Mouse (Mus musculus) cerebellum, adult 9-11 months (tissue): ENCODE measurements around the gene Stx19.

ENCODE experiments used
- DNase-seq: peaks from one replicate; pipeline ENCODE4 v3.0.0; 2022

Gene Stx19

DNA sequence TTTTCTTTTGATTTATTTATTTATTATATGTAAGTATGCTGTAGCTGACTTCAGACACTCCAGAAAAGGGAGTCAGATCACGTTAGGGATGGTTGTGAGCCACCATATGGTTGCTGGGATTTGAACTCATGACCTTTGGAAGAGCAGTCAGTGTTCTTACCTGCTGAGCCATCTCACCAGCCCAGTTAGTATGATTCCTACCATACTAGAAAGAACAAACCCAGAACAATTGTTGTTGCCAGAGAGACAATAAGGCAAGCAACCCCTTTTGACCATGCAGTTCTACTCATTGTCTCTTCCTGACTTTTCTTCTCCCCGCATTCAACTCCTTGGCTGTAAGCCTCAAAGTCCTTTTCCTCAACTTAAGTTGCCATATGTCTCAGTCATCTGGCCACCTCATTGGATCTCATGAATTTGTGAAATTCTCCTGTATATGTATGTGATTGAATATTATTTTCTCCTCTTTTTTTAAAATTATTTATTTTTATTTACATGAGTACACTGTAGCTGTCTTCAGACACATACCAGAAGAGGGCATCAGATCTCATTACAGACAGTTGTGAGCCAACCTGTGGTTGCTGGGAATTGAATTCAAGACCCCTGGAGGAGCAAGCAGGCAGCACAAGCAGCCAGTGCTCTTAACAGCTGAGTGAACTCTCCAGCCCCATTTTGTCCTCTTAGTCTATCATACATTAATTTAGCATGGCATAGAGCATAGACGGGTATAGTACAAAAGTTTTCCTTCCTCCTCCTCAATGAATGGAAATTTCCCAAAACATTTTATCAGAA lies 38.2 kb downstream of the Stx19 start:
- no peak for DNase-seq

DNA sequence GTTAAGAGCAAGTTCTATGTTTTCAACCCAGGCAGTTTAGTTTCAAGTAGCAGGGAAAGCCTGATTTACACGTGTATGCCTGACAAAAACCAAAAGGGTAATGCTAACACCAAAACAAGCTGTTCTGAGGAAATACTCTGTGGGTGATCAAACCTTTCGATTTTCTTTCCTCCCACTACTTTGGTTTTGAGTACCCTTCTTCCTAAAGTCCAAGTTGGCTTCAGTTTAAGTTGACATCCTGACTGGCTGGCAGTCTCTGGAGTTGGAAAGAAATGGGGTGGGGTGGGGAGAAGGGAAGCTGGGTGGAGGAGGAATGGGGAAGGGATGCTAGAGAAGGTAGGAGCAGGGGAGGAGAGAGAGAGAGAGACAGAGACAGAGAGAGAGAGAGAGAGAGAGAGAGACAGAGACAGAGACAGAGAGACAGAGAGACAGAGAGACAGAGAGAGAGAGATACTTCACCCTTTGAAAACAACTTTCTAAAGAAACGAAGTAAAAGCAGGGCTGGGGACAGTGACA lies 39.2 kb downstream of the Stx19 start:
- no peak for DNase-seq

DNA sequence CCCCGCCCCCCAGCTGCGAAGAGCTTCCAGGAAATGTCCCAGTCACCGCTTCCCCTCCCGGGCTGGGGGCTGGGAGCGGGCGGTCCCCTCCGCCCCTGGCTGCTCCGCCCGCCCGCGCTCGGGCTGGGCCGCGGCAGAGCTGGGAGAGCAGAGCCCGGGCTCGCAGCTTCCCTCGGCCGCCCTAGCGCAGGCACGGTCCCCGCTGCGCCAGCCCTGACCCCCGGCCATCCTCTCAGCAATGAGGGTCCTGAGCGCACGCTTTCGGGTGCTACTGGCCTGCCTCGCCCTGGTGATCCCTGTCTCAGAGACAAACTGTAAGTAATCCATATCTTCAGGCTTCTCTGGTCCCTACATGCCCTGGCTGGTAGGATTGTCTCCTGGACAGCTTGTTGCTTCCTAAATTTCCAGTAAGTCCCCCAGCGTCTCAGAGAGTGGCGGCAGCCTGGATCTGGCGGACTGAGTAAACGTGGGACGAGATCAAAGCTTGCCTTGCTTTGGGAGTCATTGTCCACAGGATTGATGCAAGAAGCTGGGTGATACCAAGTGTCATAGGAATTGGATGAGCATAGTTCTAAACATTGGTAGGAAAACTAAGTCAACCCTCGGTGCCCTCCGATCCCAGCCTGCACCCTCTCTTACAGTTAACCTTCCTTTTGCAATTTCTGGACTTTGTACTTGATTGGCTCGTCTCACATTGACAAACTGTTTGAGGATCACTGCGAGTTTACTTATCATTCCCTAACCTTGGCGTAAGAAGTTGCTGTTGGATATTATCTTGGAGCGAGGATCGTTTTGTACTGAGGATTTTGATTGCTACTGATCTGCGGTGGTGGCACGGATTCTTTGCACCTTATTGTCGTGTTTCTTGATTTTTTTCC lies 40.0 kb downstream of the Stx19 start, which contains the start of gene Pros1:
TSS of gene Pros1 (plus strand) at position 117 of the 878 bp plus-strand sequence.
- DNase-seq, result peak; percentile 10

GRCm38 (mm10) chr16:62855385-62855784 lies 40.9 kb downstream of the Stx19 start:
- no peak for DNase-seq

DNA sequence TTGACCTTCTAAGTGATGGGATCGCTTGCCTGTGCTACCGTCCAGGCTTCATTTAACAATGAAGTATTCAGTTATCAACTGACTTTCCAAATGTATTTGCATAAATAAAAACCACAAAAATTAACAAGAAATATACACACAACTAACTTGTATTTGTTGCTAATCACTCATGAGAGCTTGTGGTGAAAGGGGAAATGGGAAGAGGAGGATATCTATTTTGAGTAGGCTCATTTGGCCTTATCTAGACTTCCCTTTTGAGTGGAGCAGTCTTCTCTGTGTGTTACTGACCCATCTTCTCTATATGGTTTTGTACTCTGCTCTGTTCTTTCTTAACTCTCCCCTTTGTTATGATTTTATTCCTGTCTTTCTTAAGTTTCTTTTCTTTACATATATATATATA lies 41.8 kb downstream of the Stx19 start:
- no peak for DNase-seq

DNA sequence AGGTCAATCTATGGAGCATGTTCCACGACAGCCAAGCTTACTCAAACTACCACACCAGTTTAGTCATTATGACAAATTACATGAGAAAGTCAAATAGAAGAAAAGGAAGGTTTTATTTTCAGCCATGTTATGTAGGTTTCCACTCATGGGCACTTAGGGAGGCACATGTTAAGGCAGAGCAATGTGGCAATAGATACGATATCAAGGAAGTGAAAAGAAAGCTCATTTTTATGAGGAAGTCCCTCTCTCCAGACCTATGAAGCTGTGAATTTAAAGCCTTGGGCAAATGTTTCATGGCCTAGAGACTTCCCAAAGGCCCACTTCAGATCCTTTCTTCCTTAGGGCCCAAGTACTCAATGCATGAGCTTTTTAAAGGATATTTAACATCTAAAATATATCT lies 43.0 kb downstream of the Stx19 start:
- DNase-seq, result no peak

DNA sequence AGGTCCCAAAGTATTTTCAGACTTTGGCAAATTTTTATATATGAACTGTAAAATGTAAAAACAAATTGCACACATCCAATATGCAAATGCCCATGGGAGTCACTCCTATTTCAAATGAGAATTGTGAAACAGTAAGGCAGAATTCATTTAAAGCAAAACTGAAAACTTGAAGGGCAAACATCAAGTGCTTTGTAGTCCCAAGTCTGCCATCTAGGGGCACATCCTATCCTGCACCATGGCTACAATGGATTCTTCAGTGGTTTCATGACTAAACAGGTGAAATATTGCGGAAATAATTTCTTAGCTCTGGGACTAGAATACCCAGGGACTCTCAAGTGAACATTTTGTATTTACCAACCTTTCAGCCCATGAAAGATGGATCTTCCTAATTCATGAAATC lies 43.5 kb downstream of the Stx19 start:
- no peak for DNase-seq

DNA sequence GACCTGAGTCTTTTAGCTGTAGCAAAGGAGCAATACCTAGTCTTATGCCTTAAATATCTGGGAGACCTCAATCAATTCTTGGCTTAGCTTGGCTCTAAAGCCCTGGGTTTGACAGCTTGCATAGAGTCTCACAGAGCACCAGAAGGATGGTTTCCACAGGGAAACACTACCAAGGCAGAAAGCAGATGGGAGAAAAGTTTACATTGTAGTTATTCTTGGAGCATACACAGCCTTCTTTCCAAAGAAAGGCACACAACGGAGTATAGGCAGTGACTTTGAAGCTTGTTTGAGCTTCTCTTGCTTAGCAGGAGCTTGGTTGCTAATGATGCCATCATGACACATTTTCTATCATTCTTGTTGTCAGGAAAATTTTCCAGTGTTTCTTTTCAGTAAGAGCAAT lies 45.7 kb downstream of the Stx19 start:
- no peak for DNase-seq

DNA sequence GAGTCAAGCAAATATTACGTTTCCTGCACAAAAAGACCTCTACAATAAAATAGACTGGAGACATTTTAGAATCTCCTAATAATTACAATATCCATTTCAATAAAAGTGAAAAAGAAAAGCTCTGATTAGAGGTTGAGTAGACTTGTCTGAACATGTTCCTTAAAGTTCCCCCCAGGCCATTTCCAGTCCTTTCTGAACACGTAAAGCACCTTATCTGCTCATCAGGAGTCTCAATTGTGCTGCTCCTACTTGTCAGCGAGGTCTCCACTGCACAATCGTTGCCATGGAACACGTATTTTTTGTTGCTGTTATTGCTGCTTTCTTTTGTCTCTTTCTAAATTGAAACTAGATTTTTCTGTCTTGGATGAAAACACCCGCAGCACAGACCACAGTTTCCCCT lies 47.0 kb downstream of the Stx19 start:
- no peak for DNase-seq

GRCm38 (mm10) chr16:62872688-62873117 lies 58.2 kb downstream of the Stx19 start:
- no peak for DNase-seq

DNA sequence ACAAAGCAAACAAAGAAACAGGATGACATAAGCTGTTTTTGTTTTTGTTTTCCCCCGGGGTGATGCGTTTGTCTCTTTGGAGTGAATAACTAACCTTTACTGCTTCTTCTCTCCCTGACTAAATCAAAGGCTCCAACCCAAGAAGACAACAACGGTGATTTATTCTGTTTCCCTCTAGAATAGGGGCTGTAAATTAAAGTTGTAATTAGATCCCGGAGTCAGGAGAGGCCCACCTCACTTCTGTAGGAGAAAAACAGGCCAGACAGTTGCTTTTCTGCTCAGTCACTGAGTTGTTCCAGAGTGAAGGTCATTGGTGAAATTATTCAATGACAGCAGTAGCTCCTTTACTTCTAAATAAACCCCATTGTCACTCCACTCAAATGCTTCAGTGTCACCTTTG lies 58.7 kb downstream of the Stx19 start:
- DNase-seq, result no peak
